Mouse (Mus musculus) ovary, postnatal 10 days (tissue): ENCODE measurements around the gene Macrod2.

ENCODE experiments used
- DNase-seq: peaks from one replicate; pipeline ENCODE4 v3.0.0; 2022; ENCODE audit warnings: low spot score

The Macrod2 gene

DNA sequence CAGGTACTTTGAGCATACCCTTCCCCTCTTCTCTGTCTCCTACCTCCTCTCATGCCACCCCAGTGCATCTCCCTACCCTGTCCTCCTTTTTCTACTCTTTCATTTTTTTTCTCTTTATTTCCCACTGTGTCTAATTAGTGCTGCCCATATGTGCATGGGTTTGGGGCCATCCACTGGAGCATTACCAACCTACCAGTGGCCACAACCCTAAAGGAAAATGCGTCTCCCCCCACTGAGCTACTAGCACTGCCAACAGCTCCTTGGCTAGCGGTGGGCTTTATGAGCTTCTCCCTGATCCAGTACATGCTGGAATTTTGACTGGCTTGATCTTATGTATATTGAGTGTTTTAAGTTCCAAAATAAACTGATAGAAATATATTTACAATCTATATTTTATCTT is 1949.6 kb downstream of the Macrod2 start:
- DNase-seq, result no peak

DNA sequence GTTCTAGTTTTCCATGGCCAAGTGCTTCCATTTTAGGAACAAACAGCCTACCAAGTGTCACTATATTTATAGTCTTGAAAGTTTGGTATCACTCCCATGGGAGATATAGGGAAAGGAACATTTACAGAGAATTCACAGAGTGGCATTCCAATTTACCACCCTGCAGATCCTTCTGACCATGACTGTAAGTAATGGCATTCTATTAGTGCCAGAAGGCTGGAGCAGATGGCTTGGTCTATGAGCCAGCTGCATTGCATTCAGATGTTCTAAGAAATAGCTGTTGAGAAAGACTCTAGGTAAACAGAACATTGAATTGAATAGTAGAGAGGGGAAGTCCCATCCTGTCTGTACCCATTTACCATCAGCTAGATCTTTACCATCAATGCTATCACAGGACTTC is 1954.7 kb downstream of the Macrod2 start:
- DNase-seq, result no peak

GRCm38 (mm10) chr2:142362888-142363287 is 1967.8 kb downstream of the Macrod2 start:
- DNase-seq, result no peak

DNA sequence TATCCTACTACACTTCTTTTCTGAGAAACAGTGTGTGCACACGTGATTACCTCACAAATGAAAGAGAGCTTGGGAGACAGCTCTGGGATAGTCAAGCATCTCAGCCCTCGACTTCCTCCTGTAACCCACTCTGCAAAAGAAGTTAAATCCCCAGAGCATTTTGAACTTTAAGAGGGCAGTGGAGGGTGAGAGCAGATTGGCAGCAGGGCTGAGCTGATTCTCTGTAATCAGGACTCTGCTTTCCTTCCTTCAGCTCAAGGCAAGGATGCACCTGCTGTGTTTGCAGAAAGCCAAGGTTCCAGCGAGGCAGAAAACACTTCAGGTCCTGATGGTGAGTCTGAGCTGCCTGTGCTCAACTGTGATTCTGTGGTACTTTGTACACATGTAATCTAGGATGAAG is 1978.9 kb downstream of the Macrod2 start:
- no peak for DNase-seq

DNA sequence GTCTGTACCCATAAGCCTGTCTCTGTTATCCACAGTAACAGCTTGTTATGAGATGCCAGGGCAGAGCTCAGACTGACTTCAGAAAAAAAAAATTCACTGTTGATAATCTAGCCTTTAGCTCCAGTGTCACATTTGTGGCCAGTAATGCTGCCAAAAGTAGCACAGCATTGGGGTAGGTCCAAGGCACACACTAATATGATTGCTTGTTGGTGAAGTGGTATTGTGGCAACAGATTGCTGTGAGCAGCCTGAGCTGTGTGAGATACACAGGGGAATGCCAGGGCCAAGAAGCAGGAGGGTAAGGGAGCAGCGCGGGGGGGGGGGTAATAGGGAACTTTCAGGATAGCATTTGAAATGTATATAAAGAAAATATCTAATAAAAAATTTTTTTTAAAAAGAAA is 1985.5 kb downstream of the Macrod2 start:
- DNase-seq, result no peak

- no peak for DNase-seq
These were observed 1986.0 kb downstream of the Macrod2 start for GRCm38 (mm10) chr2:142381081-142381579.

GRCm38 (mm10) chr2:142393546-142393945 is 1998.4 kb downstream of the Macrod2 start:
- DNase-seq, result no peak

DNA sequence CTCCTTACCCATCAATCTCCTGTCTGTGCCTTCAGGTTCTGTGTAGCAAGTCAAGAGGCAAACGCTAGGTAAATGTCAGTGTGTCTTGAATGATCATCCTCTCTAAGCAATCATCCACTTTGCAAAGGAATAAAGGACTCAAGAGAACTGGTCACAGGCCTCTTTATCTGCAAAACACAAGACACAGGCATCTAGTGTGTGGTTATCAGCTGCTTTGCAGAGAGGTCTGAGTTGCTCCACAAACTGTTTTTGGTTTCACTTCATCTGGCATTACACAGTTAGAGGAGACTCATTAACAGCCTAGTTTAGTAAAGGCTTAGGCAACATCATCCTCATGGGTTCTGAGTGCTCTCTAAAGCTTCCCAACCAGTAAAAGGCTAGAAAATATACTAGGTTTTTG is 2004.4 kb downstream of the Macrod2 start:
- DNase-seq, result no peak

DNA sequence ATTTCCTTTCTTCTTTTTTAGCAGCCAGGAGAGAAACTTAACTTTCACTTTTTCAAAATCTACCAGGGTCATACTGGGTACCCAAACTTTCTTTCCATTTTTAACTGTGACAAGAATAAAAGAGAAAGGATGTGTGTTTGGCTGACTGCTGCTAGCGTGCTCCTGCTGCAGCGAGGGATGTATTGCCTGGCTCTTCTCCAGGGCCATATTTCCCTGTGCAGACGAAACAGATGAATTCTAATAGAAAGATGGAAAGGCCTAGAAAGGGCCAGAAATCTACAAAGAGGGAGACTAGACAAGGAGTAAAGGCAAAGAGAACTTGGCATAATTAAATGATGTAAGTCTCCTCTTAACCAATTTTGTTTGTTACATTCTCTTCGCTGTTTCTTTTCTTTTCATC is 2005.7 kb downstream of the Macrod2 start:
- DNase-seq, result no peak

DNA sequence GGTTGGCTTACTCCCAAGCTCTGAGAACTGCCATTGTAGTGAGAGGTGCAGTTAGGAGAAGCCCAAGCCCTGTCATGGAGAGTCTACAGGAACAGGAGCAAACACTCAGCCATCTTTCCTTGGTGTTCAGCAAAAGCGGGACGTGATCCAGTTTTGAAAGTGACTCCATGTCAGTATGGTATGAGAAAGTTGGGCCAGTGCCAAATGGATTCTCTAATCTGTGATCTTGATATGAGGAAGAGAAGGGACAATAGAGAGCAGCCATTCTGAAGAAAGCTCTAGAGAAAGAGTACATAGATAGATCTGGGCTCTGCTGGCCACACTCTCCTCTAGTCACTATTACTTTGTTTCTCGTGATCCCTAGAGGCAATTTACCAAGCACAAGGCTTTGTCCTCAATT is 2006.2 kb downstream of the Macrod2 start:
- no peak for DNase-seq

- DNase-seq, result no peak
These were observed 2008.3 kb downstream of the Macrod2 start for GRCm38 (mm10) chr2:142403394-142403793.

GRCm38 (mm10) chr2:142404321-142404720 is 2009.2 kb downstream of the Macrod2 start:
- no peak for DNase-seq

DNA sequence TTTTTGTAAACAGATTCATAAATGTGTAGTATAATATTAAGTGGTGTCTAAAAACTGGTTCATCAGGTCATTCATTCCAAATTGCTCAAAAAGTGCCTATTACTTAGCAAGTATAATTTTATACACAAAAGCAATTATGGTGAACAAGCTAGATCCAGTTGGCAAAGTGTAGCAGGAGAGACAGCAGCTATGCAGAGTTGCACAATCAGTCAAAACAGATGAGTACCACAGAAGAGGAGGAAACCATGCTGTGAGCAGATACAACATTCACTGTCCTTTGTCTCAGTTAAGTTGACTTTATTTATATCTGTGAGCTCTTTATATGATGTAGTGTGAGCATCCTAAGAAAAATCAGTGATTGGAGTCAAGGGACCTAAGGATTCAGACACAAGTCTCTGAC is 2012.2 kb downstream of the Macrod2 start:
- DNase-seq, result no peak

GRCm38 (mm10) chr2:142410124-142410523 is 2015.0 kb downstream of the Macrod2 start:
- DNase-seq, result no peak

DNA sequence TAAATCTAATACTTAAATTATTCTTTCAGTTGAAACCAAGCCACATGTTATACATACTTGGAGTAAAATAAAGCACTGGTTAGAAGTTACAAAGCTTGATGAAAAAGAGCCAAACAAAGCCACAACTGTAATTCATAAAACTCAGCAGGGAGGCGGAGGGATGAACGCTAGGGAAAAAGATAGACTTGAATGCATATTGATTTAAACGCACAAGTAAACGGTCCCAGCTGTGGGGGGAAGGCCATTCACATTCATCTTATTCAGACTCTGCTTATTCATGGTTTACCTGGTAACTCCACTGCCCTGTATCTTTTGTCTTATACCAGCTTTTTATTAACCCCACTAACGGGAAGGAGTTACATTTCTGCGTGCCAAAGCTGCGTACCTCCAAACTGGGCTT is 2038.0 kb downstream of the Macrod2 start:
- no peak for DNase-seq

DNA sequence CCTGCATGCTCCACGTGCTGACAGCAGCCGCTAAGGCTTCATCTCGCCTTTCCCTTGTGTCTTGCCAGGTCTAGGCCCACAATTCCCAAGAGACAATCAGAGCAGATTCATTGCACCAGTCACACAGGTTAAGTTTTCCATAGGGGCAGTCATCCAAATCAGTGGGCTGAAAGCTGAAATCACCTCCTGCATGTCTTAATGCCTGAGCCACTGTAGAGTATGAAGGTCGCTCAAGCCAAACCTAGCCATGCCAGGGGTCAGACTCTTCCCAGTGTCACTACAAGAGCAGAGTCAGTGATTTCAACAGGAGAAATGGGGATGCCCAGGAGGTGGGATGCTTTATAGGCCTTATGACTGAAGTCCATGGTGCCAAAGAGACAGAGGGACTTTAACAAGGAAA is 2039.6 kb downstream of the Macrod2 start:
- DNase-seq, result no peak

GRCm38 (mm10) chr2:142437606-142438461 is 2042.7 kb downstream of the Macrod2 start:
- DNase-seq, result no peak
